Mouse (Mus musculus): ENCODE data around the gene Prkg1. TPM values are rescaled to one million over a fixed set of nuclear protein-coding genes. Genes with fewer than 3 reads are reported as not detected.

The Prkg1 gene
- polyA plus RNA-seq, 1 experiment: 1.1 TPM

GRCm38 (mm10) chr19:31210850-31211249 lies 554.0 kb downstream of the Prkg1 start:
- Histone ChIP-seq H3K4me1 (peaks cover 10% of the 10 kb centered on the region), H3K36me3 (replicated peaks; ENCODE audit: low read length) (no peaks in the 10 kb centered on the region), H3K9me3 (no peaks in the 10 kb centered on the region), H3K27me3 (replicated peaks) (no peaks in the 10 kb centered on the region), H3K4me3 (replicated peaks) (no peak overlapping the region)
- TF ChIP-seq GATA1 (IDR thresholded peaks at IDR 0.05; ENCODE audit: borderline replicate concordance, low read length): no peak
- TF ChIP-seq FLI1 (IDR thresholded peaks at IDR 0.05; ENCODE audit: low read length): no peak

- Histone ChIP-seq H3K4me3 (replicated peaks) (no peak overlapping the region), H3K4me1 (peaks cover 10% of the 10 kb centered on the region), H3K9me3 (peaks cover 3% of the 10 kb centered on the region; the same call in 1 of the 2 replicates), H3K36me3 (replicated peaks; ENCODE audit: low read length) (no peaks in the 10 kb centered on the region), H3K27me3 (replicated peaks) (no peaks in the 10 kb centered on the region)
- TF ChIP-seq FLI1 (IDR thresholded peaks at IDR 0.05; ENCODE audit: low read length) (no peak), GATA1 (IDR thresholded peaks at IDR 0.05; ENCODE audit: borderline replicate concordance, low read length) (no peak)
Measured at GRCm38 (mm10) chr19:31210449-31210848, 554.4 kb downstream of the Prkg1 start.

- H3K9me3 ChIP-seq: no peaks in the 10 kb centered on the region
- no peaks in the 10 kb centered on the region for H3K27me3 ChIP-seq (replicated peaks)
- TF ChIP-seq GATA1 (IDR thresholded peaks at IDR 0.05; ENCODE audit: borderline replicate concordance, low read length): no peak
- TF ChIP-seq FLI1 (IDR thresholded peaks at IDR 0.05; ENCODE audit: low read length): no peak
- H3K36me3 ChIP-seq (replicated peaks; ENCODE audit: low read length): no peaks in the 10 kb centered on the region
- H3K4me3 ChIP-seq (replicated peaks): peak overlapping the region; percentile 85
- H3K4me1 ChIP-seq: peaks cover 20% of the 10 kb centered on the region
Measured at GRCm38 (mm10) chr19:31199583-31199982, 565.2 kb downstream of the Prkg1 start.

GRCm38 (mm10) chr19:31198461-31198860 lies 566.4 kb downstream of the Prkg1 start:
- Histone ChIP-seq H3K36me3 (replicated peaks; ENCODE audit: low read length) (no peaks in the 10 kb centered on the region), H3K27me3 (replicated peaks) (no peaks in the 10 kb centered on the region)
- TF ChIP-seq FLI1 (IDR thresholded peaks at IDR 0.05; ENCODE audit: low read length) (no peak), GATA1 (IDR thresholded peaks at IDR 0.05; ENCODE audit: borderline replicate concordance, low read length) (no peak)

GRCm38 (mm10) chr19:31197076-31197475 lies 567.8 kb downstream of the Prkg1 start:
- Histone ChIP-seq H3K4me3 (replicated peaks) (no peak overlapping the region), H3K36me3 (replicated peaks; ENCODE audit: low read length) (no peaks in the 10 kb centered on the region), H3K27me3 (replicated peaks) (no peaks in the 10 kb centered on the region), H3K9me3 (no peaks in the 10 kb centered on the region), H3K4me1 (peaks cover 20% of the 10 kb centered on the region)
- TF ChIP-seq FLI1 (IDR thresholded peaks at IDR 0.05; ENCODE audit: low read length): no peak
- no peak for TF ChIP-seq GATA1 (IDR thresholded peaks at IDR 0.05; ENCODE audit: borderline replicate concordance, low read length)

More at GRCm38 (mm10) chr19:31198461-31198860, 566.4 kb downstream of the Prkg1 start:
- peaks cover 20% of the 10 kb centered on the region for H3K4me1 ChIP-seq
- no peaks in the 10 kb centered on the region for H3K9me3 ChIP-seq
- H3K4me3 ChIP-seq (replicated peaks): peak overlapping the region; percentile 85

GRCm38 (mm10) chr19:31188559-31189218 lies 576.1 kb downstream of the Prkg1 start:
- H3K4me1 ChIP-seq: no peaks in the 10 kb centered on the region
- H3K36me3 ChIP-seq (replicated peaks; ENCODE audit: low read length): no peaks in the 10 kb centered on the region
- H3K4me3 ChIP-seq (replicated peaks): no peak overlapping the region
- no peak for TF ChIP-seq GATA1 (IDR thresholded peaks at IDR 0.05; ENCODE audit: borderline replicate concordance, low read length)
- TF ChIP-seq FLI1 (IDR thresholded peaks at IDR 0.05; ENCODE audit: low read length): no peak
- no peaks in the 10 kb centered on the region for H3K27me3 ChIP-seq (replicated peaks)
- peaks cover 6% of the 10 kb centered on the region; the same call in 1 of the 2 replicates for H3K9me3 ChIP-seq

GRCm38 (mm10) chr19:31180757-31181156 lies 584.1 kb downstream of the Prkg1 start:
- Histone ChIP-seq H3K36me3 (replicated peaks; ENCODE audit: low read length) (no peaks in the 10 kb centered on the region), H3K4me3 (replicated peaks) (no peak overlapping the region), H3K27me3 (replicated peaks) (no peaks in the 10 kb centered on the region), H3K9me3 (no peaks in the 10 kb centered on the region), H3K4me1 (peaks cover 11% of the 10 kb centered on the region; the same call in 1 of the 2 replicates)
- TF ChIP-seq FLI1 (IDR thresholded peaks at IDR 0.05; ENCODE audit: low read length): no peak
- TF ChIP-seq GATA1 (IDR thresholded peaks at IDR 0.05; ENCODE audit: borderline replicate concordance, low read length): no peak

- H3K4me1 ChIP-seq: peaks cover 17% of the 10 kb centered on the region; the same call in 1 of the 2 replicates
- no peaks in the 10 kb centered on the region for H3K9me3 ChIP-seq
- H3K4me3 ChIP-seq (replicated peaks): no peak overlapping the region
- H3K36me3 ChIP-seq (replicated peaks; ENCODE audit: low read length): no peaks in the 10 kb centered on the region
- TF ChIP-seq FLI1 (IDR thresholded peaks at IDR 0.05; ENCODE audit: low read length) (no peak), GATA1 (IDR thresholded peaks at IDR 0.05; ENCODE audit: borderline replicate concordance, low read length) (no peak)
- H3K27me3 ChIP-seq (replicated peaks): no peaks in the 10 kb centered on the region
Measured at GRCm38 (mm10) chr19:31177279-31177922, 587.4 kb downstream of the Prkg1 start.

GRCm38 (mm10) chr19:31170985-31171384 lies 593.8 kb downstream of the Prkg1 start:
- no peaks in the 10 kb centered on the region for H3K36me3 ChIP-seq (replicated peaks; ENCODE audit: low read length)
- H3K9me3 ChIP-seq: 0 out of 2 replicates have a peak, but pooled peaks cover 1% of the 10 kb centered on the region
- no peaks in the 10 kb centered on the region for H3K27me3 ChIP-seq (replicated peaks)
- TF ChIP-seq GATA1 (IDR thresholded peaks at IDR 0.05; ENCODE audit: borderline replicate concordance, low read length) (no peak), FLI1 (IDR thresholded peaks at IDR 0.05; ENCODE audit: low read length) (no peak)
- no peak overlapping the region for H3K4me3 ChIP-seq (replicated peaks)
- H3K4me1 ChIP-seq: peaks cover 6% of the 10 kb centered on the region; the same call in 1 of the 2 replicates

GRCm38 (mm10) chr19:31158944-31159460 lies 605.8 kb downstream of the Prkg1 start:
- no peak overlapping the region for H3K4me3 ChIP-seq (replicated peaks)
- no peaks in the 10 kb centered on the region for H3K27me3 ChIP-seq (replicated peaks)
- H3K9me3 ChIP-seq: no peaks in the 10 kb centered on the region
- no peaks in the 10 kb centered on the region for H3K36me3 ChIP-seq (replicated peaks; ENCODE audit: low read length)
- TF ChIP-seq FLI1 (IDR thresholded peaks at IDR 0.05; ENCODE audit: low read length) (no peak), GATA1 (IDR thresholded peaks at IDR 0.05; ENCODE audit: borderline replicate concordance, low read length) (no peak)
- H3K4me1 ChIP-seq: peaks cover 5% of the 10 kb centered on the region; the same call in 1 of the 2 replicates
